Mouse (Mus musculus) heart, embryonic 12.5 days (tissue): ENCODE results near the gene Pkn3. TPM values are rescaled to one million over a fixed set of nuclear protein-coding genes. Genes with fewer than 3 reads are reported as not detected.
"Not testable (repeated sequence)": the region's sequence is repeated elsewhere in the genome, so short reads cannot be mapped to it uniquely, and the experiment has no call there.

Experiments used
- ATAC-seq: fragments of 200-750 bp; cut with Nextera tagmentation; 2 replicates; pipeline ENCODE4 v1.8.0; 2017; ENCODE audit warnings: moderate TSS enrichment, moderate library complexity; ENCODE audit not compliant: insufficient number of reproducible peaks, low FRiP score
- H3K27ac ChIP-seq: fragments of 300-500 bp; sonication (generic); 2 replicates; pipeline ENCODE4 v1.5.1; 2016; ENCODE audit warnings: mild to moderate bottlenecking, moderate library complexity; ENCODE audit not compliant: poor library complexity, severe bottlenecking
- H3K27me3 ChIP-seq: fragments of 300-500 bp; sonication (generic); replicated peaks from 2 replicates; pipeline ENCODE4 v1.6.1; 2016; ENCODE audit warnings: mild to moderate bottlenecking, moderate library complexity
- H3K36me3 ChIP-seq: fragments of 300-500 bp; sonication (generic); 2 replicates; pipeline ENCODE4 v1.6.1; 2016; ENCODE audit warnings: mild to moderate bottlenecking, moderate library complexity
- H3K4me1 ChIP-seq: fragments of 300-500 bp; sonication (generic); replicated peaks from 2 replicates; pipeline ENCODE4 v1.6.1; 2016; ENCODE audit warnings: mild to moderate bottlenecking
- H3K4me2 ChIP-seq: fragments of 300-500 bp; sonication (generic); 2 replicates; pipeline ENCODE4 v1.6.1; 2016; ENCODE audit warnings: mild to moderate bottlenecking, moderate library complexity
- H3K4me3 ChIP-seq: fragments of 300-500 bp; sonication (generic); 2 replicates; pipeline ENCODE4 v1.5.1; 2016; ENCODE audit warnings: mild to moderate bottlenecking
- H3K9ac ChIP-seq: fragments of 300-500 bp; sonication (generic); 2 replicates; pipeline ENCODE4 v1.6.1; 2016; ENCODE audit warnings: mild to moderate bottlenecking, moderate library complexity
- H3K9me3 ChIP-seq: fragments of 300-500 bp; sonication (generic); replicated peaks from 2 replicates; pipeline ENCODE4 v1.6.1; 2016; ENCODE audit warnings: mild to moderate bottlenecking, moderate library complexity
- WGBS: fragments of 180-500 bp; shearing (Covaris S2); methylation state at CpG from one replicate; pipeline ENCODE4 v1.1.7; 2016; 5-methylcytosine and 5-hydroxymethylcytosine counted together
- polyA plus RNA-seq: library from polyadenylated mRNA; unstranded; fragments of >200 nt; fragmentation: Nextera tagmentation; extraction: Ambion mirVana; gene quantifications from 2 replicates; pipeline ENCODE4 v1.2.1, GENCODE M21; 2016

The Pkn3 gene
- polyA plus RNA-seq, 1 experiment from 2014 or later = 19.6 TPM

DNA sequence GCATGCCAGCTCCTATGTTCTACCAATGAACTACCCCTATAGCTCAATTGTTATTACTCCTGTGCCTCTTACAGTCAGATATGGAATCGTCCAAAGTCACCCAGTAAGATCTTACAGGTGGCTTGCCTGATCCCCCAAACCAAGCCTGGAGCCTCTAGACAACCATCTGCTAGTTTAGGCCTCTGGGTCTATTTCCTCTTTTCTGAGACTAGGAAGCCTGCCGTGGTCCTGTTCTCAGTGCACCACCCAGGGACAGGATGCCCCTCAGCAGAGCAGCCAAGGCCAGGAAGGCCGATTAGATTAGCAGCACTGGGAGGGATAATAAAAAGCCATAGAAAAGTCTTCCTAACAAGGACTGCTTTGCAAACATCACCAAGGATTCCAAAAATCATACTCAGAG is 27.7 kb upstream of the Pkn3 start:
- Histone ChIP-seq H3K4me1 (0 out of 2 replicates have a peak, but pooled peaks cover 4% of the 10 kb centered on the region), H3K9me3 (no peaks in the 10 kb centered on the region), H3K36me3 (peaks cover 8% of the 10 kb centered on the region; the same call in 1 of the 2 replicates), H3K4me3 (no peak overlapping the region), H3K27ac (peak overlapping the region; percentile 74), H3K27me3 (no peaks in the 10 kb centered on the region), H3K9ac (no peak overlapping the region), H3K4me2 (no peak overlapping the region)
- no peak for ATAC-seq
- WGBS = 64% methylated on average over 3 of the region's 3 CpGs

DNA sequence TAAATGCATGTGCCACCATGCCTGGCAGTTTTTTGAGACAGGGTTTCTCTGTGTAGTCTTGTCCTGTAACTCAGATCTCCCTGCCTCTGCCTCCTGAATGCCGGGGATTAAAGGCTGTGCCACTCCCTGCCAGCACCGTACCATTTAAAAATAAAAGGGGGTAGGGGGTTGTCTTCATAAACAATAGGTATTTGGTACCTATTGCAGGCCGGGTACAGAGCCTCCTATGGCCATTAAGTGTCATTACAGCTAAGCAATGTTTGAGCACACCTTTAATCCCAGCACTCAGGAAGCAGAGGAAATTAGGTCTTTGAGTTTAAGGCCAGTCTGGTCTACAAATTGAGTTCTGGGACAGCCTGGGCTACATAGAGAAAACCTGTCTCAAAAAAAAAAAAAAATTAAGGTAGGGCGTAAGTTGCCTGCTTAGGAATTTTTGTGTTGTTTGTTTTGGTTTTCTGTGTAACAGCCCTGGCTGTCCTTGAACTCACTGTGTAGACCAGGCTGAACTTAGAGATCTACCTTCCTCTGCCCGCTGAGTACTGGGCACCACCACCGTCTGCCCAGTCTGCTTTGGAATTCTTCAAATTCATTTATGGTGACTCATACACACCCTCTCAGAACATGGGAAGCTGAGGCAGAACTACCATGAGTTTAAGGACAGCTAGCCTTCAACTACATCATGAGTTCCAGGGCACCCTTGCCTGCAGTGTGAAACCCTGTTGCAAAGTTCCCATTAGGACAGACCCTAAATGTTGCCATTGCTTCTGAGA is 25.3 kb upstream of the Pkn3 start:
- Histone ChIP-seq H3K4me3 (no peak overlapping the region), H3K9me3 (no peaks in the 10 kb centered on the region), H3K36me3 (no peaks in the 10 kb centered on the region), H3K4me2 (no peak overlapping the region), H3K9ac (no peak overlapping the region), H3K27me3 (no peaks in the 10 kb centered on the region), H3K27ac (no peak overlapping the region), H3K4me1 (0 out of 2 replicates have a peak, but pooled peaks cover 5% of the 10 kb centered on the region)
- 37% methylated on average over 6 of the region's 6 CpGs for WGBS
- ATAC-seq = no peak

DNA sequence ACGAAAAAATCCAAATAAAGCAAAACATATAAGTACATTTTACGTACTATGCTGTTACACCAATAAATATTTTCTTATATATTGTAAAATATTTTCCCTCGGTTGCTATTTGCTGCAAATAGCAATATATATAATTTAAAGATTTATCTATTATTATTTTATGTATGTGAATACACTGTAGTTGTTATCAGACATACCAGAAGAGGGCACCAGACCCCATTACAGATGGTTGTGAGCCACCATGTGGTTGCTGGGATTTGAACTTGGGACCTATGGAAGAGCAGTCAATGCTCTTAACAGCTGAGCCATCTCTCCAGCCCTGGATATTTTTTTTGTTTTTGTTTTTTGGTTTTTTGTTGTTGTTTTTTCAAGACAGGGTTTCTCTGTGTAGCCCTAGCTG is 22.2 kb upstream of the Pkn3 start:
- H3K4me1 ChIP-seq, H3K27ac ChIP-seq, H3K4me3 ChIP-seq, ATAC-seq, H3K9ac ChIP-seq, H3K27me3 ChIP-seq, H3K4me2 ChIP-seq, H3K36me3 ChIP-seq, H3K9me3 ChIP-seq: not testable (repeated sequence)
- 94% methylated on average over 3 of the region's 3 CpGs for WGBS

DNA sequence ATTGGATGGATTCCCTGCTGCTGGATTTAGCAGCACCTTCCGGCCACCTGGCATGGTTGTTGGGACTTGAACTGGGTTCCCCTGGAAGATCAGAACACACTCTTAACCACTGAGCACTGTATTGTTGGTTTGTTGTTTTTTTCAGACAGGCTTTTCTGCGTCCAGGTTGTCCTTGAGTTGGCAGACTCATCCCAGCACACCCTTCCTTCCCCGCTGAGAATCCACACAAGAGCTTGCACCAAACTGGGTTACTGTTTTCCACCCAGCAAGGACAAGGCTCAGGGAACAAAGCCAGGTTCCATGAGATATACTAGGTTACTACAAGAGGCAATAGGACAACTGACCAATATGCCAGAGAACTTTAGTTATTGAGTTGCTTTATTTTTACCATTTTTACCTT is 20.7 kb upstream of the Pkn3 start:
- no peak overlapping the region for H3K9ac ChIP-seq
- H3K4me3 ChIP-seq = no peak overlapping the region
- no peaks in the 10 kb centered on the region for H3K36me3 ChIP-seq
- H3K4me2 ChIP-seq = no peak overlapping the region
- no peak overlapping the region for H3K27ac ChIP-seq
- 81% methylated on average over 3 of the region's 3 CpGs for WGBS
- H3K4me1 ChIP-seq = 0 out of 2 replicates have a peak, but pooled peaks cover 4% of the 10 kb centered on the region
- no peak for ATAC-seq
- H3K27me3 ChIP-seq = no peaks in the 10 kb centered on the region
- no peaks in the 10 kb centered on the region for H3K9me3 ChIP-seq

DNA sequence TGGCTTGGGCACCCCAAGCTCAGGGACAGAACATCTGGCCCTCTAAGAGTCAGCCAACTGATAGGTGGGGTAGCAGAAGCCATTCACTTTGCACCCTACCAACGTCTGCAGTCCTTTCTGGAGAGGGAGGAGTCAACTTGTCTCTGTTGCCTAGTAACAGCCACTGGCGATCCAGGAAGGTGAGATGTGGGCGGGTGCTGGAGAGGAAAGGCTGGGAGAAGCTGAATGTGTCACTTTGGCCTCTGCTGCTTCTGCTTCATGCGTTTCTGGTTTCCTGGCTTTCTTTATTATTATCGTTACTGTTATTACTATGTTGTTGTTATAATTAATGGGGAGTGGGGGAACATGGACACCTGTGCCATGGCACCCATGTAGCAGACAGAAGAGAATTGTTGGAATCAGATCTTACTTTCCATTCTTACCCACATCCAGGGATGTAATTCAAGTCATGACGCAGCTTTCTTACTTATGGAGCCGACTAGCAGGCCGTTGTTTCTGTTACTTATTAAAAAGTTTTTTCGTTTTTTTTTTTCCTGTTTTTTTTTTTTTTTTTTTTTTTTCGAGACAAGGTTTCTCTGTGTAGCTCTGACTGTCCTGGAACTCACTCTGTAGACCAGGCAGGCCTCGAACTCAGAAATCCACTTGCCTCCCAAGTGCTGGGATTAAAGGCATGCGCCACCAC is 20.1 kb upstream of the Pkn3 start, which contains the start of gene Set:
Set (plus strand) TSS at position 156 of the 682 bp plus-strand sequence.
- no peaks in the 10 kb centered on the region for H3K27me3 ChIP-seq
- no peak within 1 kb of the TSS for H3K4me3 ChIP-seq
- H3K4me1 ChIP-seq = 0 out of 2 replicates have a peak, but pooled peaks cover 4% of the 10 kb centered on the region
- H3K27ac ChIP-seq = no peak within 1 kb of the TSS
- no peak for ATAC-seq
- no peak within 1 kb of the TSS for H3K9ac ChIP-seq
- H3K9me3 ChIP-seq = no peaks in the 10 kb centered on the region
- WGBS = 46% methylated on average over 12 of the region's 12 CpGs
- H3K36me3 ChIP-seq = no peaks in the 10 kb centered on the region
- no peak within 1 kb of the TSS for H3K4me2 ChIP-seq

DNA sequence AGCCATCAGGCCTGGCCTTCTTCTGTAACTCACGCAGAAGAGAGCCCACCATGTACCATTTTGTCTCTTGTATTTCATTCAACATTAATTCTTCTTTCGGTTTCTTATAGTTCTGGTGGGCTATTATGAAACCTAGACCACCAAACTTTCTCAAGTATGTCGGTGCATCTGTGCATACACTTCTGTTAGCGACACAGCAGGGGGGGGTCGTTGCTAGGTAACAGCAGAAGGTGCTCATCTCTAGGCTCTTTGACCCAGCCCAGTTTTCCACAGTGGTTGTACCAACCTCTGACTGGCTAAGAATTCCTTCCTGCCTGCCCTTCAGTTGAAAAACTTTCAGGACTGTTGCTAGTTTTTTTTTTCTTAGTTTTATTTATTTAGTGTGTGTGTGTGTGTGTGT is 19.1 kb upstream of the Pkn3 start:
- no peaks in the 10 kb centered on the region for H3K36me3 ChIP-seq
- WGBS = 62% methylated on average over 5 of the region's 5 CpGs
- H3K27me3 ChIP-seq = no peaks in the 10 kb centered on the region
- no peak overlapping the region for H3K27ac ChIP-seq
- ATAC-seq = no peak
- H3K4me1 ChIP-seq = peaks cover 7% of the 10 kb centered on the region
- H3K4me3 ChIP-seq = no peak overlapping the region
- no peaks in the 10 kb centered on the region for H3K9me3 ChIP-seq
- no peak overlapping the region for H3K9ac ChIP-seq
- H3K4me2 ChIP-seq = no peak overlapping the region

DNA sequence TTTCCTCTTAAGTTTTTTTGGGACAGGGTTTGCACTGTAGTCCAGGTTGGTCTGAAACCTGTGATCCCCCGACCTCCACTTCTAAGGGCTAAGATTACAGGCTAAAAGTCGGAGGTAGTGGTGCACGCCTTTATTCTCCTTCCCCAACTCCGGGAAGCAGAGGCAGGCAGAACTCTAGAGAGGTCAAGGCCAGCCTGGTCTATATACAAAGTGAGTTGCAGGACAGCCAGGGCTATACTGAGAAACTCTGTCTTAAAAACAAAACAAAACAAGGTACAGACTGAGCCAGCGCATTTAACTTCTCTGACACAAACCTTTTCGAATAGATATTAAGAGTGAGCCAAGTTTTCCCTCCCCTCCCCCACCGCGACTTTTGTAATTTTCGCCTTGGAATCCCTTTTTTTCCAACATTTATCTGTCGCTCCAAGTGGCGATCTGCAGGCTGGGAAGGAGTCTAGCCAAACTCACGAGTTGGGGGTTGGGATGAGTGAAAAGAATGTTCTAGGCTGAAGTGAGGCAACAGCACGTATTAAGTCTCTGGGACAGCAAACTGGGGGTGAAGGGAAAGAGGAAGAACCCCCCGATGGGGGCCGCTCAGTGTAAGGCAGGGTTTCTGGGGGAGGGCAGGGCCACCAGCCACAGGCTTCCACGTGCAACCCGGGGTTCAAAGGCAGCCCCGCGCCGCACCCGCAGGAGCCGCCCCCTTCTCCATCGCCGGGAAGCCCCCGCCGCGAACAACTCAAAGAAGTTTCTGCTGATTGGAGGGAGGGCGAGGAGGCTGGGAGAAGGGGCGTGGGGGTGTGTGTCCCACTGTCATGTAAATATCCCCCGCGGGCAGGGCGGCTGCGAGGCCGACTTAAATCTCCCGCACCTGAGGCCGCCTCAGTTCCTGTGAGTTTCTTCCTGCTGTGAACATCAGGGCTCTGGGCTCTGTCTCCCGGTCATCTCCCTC is 16.0 kb upstream of the Pkn3 start:
- Histone ChIP-seq H3K9ac (peak overlapping the region; percentile 78), H3K27ac (peak overlapping the region; percentile 93), H3K9me3 (no peaks in the 10 kb centered on the region), H3K4me1 (peaks cover 26% of the 10 kb centered on the region), H3K4me2 (peak overlapping the region; percentile 92), H3K36me3 (no peaks in the 10 kb centered on the region), H3K4me3 (peak overlapping the region; percentile 65), H3K27me3 (no peaks in the 10 kb centered on the region)
- ATAC-seq = peak; percentile 9; the same call in 1 of the 2 replicates
- 7% methylated on average over 37 of the region's 37 CpGs for WGBS

DNA sequence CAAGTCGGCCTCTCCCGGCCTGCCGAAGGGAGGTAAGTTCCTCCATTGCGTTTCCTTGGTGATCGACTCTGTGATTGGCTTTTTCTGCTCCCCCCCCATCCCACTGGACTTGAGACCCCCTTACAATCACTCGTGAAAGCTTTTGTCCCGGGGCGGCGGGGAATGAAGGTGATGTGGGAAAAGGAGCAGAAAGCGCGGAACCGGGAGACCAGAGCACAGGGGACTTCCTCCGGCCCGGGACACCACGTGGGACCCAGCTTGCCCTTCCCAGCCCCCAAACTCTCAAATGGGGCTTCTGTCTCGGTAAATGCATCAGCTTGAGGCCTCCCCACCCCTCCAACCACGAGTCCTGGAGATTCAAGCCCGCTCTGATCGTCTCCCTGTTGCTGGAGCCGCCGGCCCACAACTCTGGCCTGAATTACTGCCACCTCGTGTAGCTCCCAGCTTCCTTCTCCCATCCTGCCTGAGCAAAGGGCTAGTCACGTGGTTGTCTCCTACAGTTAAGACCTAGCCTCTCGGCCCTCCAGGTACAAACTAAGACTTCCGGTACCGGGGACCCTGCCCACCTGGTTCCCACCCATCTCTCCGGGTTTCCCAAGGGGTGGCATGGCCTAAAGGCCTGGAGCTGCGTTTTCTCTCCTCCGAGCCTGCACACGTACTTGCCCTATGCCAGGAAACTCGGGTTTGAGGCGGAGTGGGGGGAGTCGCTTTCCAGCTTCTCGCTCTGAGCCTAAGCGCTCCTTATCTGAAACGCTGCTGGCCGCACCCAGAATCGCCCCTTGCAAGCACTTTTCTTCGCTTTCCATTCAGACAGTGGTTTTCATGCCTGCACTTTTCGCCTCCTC is 15.0 kb upstream of the Pkn3 start:
- Histone ChIP-seq H3K27me3 (no peaks in the 10 kb centered on the region), H3K27ac (peak overlapping the region; percentile 93), H3K4me2 (peak overlapping the region; percentile 92), H3K4me1 (peaks cover 22% of the 10 kb centered on the region), H3K9me3 (no peaks in the 10 kb centered on the region), H3K4me3 (peak overlapping the region; percentile 65), H3K9ac (peak overlapping the region; percentile 78), H3K36me3 (no peaks in the 10 kb centered on the region)
- ATAC-seq = peak; percentile 29; the same call in 1 of the 2 replicates
- WGBS = under 1% methylated on average over 40 of the region's 40 CpGs

DNA sequence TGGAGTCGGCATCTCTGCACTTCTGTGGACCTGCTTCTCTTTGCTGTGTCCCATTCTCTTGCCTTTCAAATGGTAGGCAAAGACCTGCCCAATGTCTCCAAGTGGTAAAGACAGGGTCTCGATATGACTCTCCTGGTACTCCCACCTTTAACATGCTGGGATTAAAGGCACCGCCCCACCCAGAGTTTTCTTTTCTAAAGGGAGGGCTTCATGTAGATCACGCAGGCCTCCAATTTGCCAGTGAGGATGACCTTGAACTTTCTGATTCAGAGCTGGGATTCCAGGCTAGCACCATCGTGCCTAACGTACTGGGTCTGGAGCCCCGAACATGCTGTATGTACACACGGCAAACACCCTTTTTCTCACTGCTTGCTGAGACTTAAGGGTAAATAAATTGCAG is 14.2 kb upstream of the Pkn3 start:
- WGBS = 6% methylated on average over 8 of the region's 8 CpGs
- ATAC-seq = no peak

DNA sequence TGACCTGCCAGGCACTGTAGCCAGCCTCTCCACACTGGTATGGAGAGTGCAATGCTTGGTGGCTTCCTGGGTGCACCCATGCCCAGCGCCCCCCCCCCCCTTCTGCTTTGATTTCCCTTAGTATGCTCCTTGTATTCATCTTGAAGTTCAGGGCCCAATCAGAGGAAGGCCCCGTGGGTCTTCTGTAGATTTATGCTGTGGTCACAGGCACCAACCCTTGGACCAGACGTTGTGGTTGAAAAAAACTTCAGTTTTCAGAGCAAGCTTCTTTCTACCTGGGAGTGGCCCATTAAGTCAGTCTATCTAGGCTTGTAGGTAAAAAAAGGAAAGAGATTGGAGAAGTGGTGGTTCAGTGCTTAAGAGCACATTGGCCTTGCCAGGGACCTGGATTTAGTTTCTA is 13.7 kb upstream of the Pkn3 start:
- H3K27ac ChIP-seq = peak overlapping the region; percentile 93
- H3K4me3 ChIP-seq = peak overlapping the region; percentile 65
- peak overlapping the region; percentile 92 for H3K4me2 ChIP-seq
- peaks cover 31% of the 10 kb centered on the region for H3K4me1 ChIP-seq
- no peaks in the 10 kb centered on the region for H3K9me3 ChIP-seq
- 17% methylated on average over 2 of the region's 3 CpGs for WGBS
- H3K36me3 ChIP-seq = peaks cover 9% of the 10 kb centered on the region
- no peaks in the 10 kb centered on the region for H3K27me3 ChIP-seq
- peak overlapping the region; percentile 78 for H3K9ac ChIP-seq
- no peak for ATAC-seq

More for the DNA sequence above, 14.2 kb upstream of the Pkn3 start:
- no peaks in the 10 kb centered on the region for H3K27me3 ChIP-seq
- peak overlapping the region; percentile 65 for H3K4me3 ChIP-seq
- peaks cover 4% of the 10 kb centered on the region for H3K36me3 ChIP-seq
- peaks cover 27% of the 10 kb centered on the region for H3K4me1 ChIP-seq
- H3K9ac ChIP-seq = peak overlapping the region; percentile 78
- peak overlapping the region; percentile 93 for H3K27ac ChIP-seq
- H3K9me3 ChIP-seq = no peaks in the 10 kb centered on the region
- peak overlapping the region; percentile 92 for H3K4me2 ChIP-seq
